Mouse (Mus musculus) gastrocnemius, adult 18-20 months (tissue): ENCODE measurements around the gene Gm6882. TPM values are rescaled to one million over a fixed set of nuclear protein-coding genes. Genes with fewer than 3 reads are reported as not detected.
"Not testable (repeated sequence)": the region's sequence is repeated elsewhere in the genome, so short reads cannot be mapped to it uniquely, and the experiment has no call there.

Source experiments
- DNase-seq: peaks from one replicate; pipeline ENCODE4 v3.0.0; 2021; ENCODE audit warnings: low spot score
- long read RNA-seq, 2 experiments: library from polyadenylated mRNA; stranded (forward); transcript quantifications; one replicate each; pipeline ENCODE4 v2.0.0; 2021
- total RNA-seq, 2 experiments: library from RNA; stranded (reverse); gene quantifications; 2 replicates each; pipeline ENCODE4 v1.2.3; 2021

Gene Gm6882
- not detected for total RNA-seq
- long read RNA-seq, experiment 1 = 0 reads
- long read RNA-seq, experiment 2 = 0 reads

DNA sequence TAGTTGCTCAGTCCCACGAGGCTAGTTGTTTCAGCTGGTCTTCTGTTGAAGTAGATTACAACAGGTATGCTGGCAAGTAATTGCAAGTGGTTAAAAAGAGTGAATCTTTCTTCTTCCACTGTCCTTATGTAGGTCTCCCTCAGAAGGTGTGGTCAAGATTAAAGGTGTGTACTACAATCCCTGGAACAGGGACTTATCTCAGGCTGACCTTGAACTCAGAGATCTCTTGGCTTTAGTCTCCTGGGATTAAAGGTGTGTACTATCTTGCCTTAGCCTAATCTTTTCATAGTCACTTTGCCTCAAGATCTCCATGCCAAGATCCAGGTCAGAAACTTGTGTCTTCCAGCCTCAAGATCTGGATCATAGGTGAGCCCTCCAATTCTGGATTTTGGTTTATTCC lies at the start of gene Gm6882:
TSS of gene Gm6882 (minus strand) at position 101 of the 400 bp plus-strand sequence.
- not testable (repeated sequence) for DNase-seq

Other genes starting within 250 kb of the Gm6882 start
- gene Gm5157, start 242.3 kb downstream of the Gm6882 start, total RNA-seq = not detected
- not detected for gene Vmn1r124, start 172.1 kb downstream of the Gm6882 start, total RNA-seq
- not detected for gene Vmn1r125, start 160.6 kb downstream of the Gm6882 start, total RNA-seq
- not detected for gene Vmn1r126, start 131.3 kb downstream of the Gm6882 start, total RNA-seq
- gene Vmn1r127, start 112.9 kb downstream of the Gm6882 start, total RNA-seq = not detected
- not detected for gene Vmn1r128, start 83.4 kb downstream of the Gm6882 start, total RNA-seq
- not detected for gene Vmn1r129, start 71.5 kb downstream of the Gm6882 start, total RNA-seq
- gene Vmn1r130, start 79.0 kb upstream of the Gm6882 start, total RNA-seq = not detected
- gene Vmn1r131, start 113.3 kb upstream of the Gm6882 start, total RNA-seq = not detected
- not detected for gene Vmn1r132, start 181.3 kb upstream of the Gm6882 start, total RNA-seq